Mouse (Mus musculus) CD8-positive naive resting alpha-beta T cell, adult 2 months (primary cell): ENCODE measurements around the gene Mad2l1.

Source experiments
- DNase-seq, 2 experiments: peaks; one replicate each; pipeline ENCODE4 v3.0.0; 2022; ENCODE audit warnings: low read depth in 2 of 2, low spot score in 2 of 2

Gene Mad2l1

DNA sequence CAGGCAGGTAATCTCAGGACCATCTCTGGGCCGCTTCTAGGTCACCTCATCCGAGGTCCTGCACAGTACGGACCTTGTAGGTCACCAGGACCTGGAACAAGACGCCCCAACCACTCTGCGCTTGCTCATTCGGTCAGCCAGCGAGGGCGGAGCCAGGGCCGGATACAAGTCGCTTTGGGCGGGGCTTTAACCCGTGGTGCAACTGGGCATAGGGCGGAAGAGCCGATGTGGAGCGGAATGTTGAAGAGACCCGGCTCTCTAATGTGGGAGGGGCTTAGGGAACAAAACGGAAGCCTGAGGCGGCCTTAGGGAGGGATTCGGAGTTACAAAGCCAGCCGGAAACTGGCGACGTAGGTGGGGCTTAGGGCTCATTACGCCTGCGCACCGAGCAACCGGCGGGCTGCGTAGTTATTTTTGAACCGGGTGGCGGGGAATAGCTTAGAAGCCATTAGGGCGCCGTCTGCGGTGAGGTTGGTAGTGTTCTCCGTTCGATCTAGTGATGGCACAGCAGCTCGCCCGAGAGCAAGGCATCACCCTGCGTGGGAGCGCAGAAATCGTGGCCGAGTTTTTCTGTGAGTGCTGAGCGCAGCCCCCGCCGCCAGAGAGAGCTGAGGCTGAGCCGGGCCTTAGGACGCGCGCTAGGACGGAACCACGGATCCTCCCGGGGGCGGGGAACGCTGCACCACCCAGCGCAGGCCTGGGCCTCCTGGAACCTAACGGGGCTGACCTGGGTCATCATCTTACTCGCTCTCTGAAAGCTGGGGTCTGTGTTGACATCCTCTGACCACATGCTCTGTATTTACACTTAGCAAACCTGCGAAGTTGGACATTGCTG lies at the start of gene Mad2l1:
TSS of gene Mad2l1 (plus strand) at position 363 of the 835 bp plus-strand sequence.
- peak; percentile 92 to 93 for DNase-seq

- DNase-seq: peak in 1 of 2 experiments; percentile 39
These were observed 41.5 kb upstream of the Mad2l1 start for GRCm38 (mm10) chr6:66493685-66494084.

DNA sequence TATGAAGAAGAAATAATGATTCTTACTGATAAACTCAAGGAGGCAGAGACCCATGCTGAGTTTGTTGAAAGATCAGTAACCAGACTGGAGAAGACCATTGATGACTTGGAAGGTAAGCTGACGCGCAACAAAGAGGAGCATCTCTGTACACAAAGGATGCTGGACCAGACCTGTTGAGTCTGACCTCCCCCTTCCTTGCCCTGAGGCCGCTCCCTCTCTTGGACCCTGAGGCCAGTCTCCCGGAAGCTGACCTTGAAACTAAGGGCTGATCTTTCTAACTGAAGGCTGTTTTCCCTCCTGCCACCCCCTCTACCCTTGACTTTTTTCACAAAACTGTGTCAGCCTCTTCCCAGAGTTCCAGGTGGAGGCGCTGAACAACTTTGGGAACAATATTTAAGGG lies 18.8 kb upstream of the Mad2l1 start:
- no peak for DNase-seq

- no peak for DNase-seq
These were observed 6.8 kb upstream of the Mad2l1 start for GRCm38 (mm10) chr6:66528386-66528785.

DNA sequence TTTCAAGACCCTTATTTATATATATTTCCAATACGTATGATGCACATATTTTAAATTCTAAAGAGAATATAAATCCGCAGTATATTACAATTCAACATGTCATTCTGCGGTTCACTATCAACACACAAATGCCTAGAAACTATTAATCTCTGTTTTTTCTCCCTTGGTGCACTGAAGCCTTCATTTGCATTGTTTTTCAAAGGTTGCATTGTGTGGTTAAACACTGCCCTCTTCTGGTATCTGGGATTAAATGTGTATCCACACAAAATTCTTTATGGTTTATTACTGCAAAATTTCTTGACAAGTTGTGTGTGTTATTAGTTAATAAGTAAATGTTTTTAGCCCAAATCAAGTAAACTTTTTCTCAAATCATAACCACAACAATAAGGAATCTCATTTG lies 1.9 kb upstream of the Mad2l1 start:
- peak; percentile 13 to 55 for DNase-seq

GRCm38 (mm10) chr6:66534366-66534941 lies 736 bp upstream of the Mad2l1 start:
- DNase-seq: peak in 1 of 2 experiments; percentile 5

DNA sequence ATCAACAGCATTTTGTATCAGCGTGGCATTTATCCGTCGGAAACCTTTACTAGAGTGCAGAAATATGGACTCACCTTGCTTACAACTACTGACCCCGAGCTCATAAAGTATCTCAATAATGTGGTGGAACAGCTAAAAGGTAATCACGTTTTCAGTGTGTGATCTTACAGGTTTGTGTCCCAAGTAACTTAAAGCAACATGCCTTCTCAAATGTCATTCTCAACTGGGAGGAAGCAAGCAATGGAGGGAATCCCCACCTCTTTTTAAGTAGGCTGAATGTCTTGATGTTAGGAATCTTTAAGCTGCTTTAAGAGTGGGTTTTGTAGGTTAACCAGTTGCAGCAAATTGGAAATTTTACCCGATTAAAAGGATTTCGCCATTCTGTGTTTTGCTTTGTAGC lies 776 bp downstream of the Mad2l1 start:
- DNase-seq: no peak

DNA sequence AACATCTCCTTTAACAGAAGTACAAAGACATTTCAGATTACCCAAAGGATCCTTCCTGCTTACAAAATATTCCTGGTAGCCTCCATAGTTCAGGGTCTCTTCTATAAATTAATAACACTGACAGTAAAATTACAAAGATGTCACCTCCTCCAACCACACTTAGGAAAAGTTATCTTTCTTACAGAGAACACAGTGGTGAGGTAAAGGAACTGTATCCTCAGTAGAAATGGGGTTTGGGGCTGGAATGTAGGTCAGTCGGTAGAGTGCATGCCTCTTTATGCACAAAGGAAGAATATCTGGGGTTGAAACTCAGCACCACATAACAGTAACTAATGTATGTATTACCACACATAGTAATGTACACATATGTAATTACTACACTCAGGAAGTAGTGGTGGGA lies 24.8 kb downstream of the Mad2l1 start, which contains the start of gene Vmn1r32:
TSS of gene Vmn1r32 (minus strand) at position 101 of the 400 bp plus-strand sequence.
- DNase-seq: no peak

DNA sequence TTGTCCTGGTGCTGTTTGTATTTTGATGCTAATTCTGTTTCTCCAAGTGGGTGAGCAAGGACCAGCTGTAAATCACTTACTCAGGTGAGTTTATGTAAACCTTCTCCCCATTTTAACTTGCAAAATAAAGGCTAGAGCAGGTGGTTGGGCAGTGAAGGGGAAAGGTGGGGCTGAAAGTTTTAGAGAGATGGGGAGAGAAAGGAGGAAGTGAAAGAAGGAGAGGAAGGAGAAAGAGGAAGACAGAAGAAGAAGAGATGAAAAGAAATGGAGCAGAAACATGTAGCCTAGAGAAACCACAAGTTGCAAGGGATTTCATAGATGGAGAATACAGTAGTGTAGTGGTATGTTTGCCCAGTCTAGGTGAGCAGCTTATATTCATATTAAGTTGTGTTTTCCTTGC lies 60.6 kb downstream of the Mad2l1 start:
- no peak for DNase-seq
